Mouse (Mus musculus) testis, adult 2 months (tissue): ENCODE data around the gene Kansl3.

Experiments used
- CTCF ChIP-seq: fragments of 200-500 bp; IDR thresholded peaks from 2 replicates; pipeline ENCODE4 v1.5.1; 2012; ENCODE audit warnings: low read depth, mild to moderate bottlenecking, inconsistent platforms, low read length, moderate library complexity; ENCODE audit not compliant: control insufficient read depth, insufficient read depth, insufficient replicate concordance
- POLR2A ChIP-seq: fragments of 200-500 bp; IDR thresholded peaks from 2 replicates; pipeline ENCODE4 v1.6.1; 2012; ENCODE audit warnings: low read depth, mild to moderate bottlenecking, inconsistent platforms, low read length, moderate library complexity; ENCODE audit not compliant: control insufficient read depth

GRCm38 (mm10) chr1:36356955-36357695 is 11.9 kb downstream of the Kansl3 start:
- no peak for TF ChIP-seq CTCF
- TF ChIP-seq POLR2A = no peak
